8 mouse cellular contexts compared by ENCODE assay signal in genomic region chr9:66275267-66275991, GRCm38 (mm10).
DNase-seq lines count a peak whose midpoint lies in the region; ATAC-seq and TF ChIP-seq lines count a peak whose summit lies in the region.

No protein-coding gene starts in this region.

- DNase-seq in heart, postnatal 14 days = peak; percentile 42 to 55
- peak; percentile 68 for DNase-seq in layer of hippocampus, adult 11-12 months (ENCODE audit: low spot score)
- DNase-seq in retina, embryonic 14.5 days (ENCODE audit: low spot score) = peak; percentile 64
- DNase-seq in T-cell, adult 2 months (ENCODE audit: low spot score) = no peak

- intact Hi-C loops in heart, postnatal 14 days (cut with DNase I) = loop anchor here (5.0 kb wide), 2 partner anchors 58 to 77 kb away; partner anchors contain the start of gene Herc1

- peaks cover 100% of the 10 kb centered on the region for H3K4me1 ChIP-seq in megakaryocyte, embryonic 14.5 days
- peaks cover 8% of the 10 kb centered on the region for H3K4me1 ChIP-seq in embryonic fibroblast, embryonic 13.5 days (ENCODE audit: control insufficient read depth, insufficient read depth, low read length)
- peaks cover 20% of the 10 kb centered on the region for H3K4me1 ChIP-seq in liver, embryonic 15.5 days (replicated peaks)

- no peak overlapping the region for H3K9ac ChIP-seq in liver, embryonic 15.5 days

- no peak for TF ChIP-seq CTCF in embryonic fibroblast, embryonic 13.5 days (IDR thresholded peaks at IDR 0.05; ENCODE audit: borderline replicate concordance, insufficient read depth, low read length)

- no peak; the same call in 1 of the 2 replicates for TF ChIP-seq POLR2A in embryonic fibroblast, embryonic 13.5 days (IDR thresholded peaks at IDR 0.05; ENCODE audit: low read depth, low read length)

- peaks cover 2% of the 10 kb centered on the region for H3K36me3 ChIP-seq in megakaryocyte, embryonic 14.5 days (replicated peaks; ENCODE audit: low read length)
- H3K36me3 ChIP-seq in liver, embryonic 15.5 days (replicated peaks) = peaks cover 9% of the 10 kb centered on the region; the same call in 1 of the 2 replicates

- ATAC-seq in megakaryocyte, adult 5-6 weeks (ENCODE audit: poor library complexity, severe bottlenecking) = no peak
- ATAC-seq in liver, embryonic 15.5 days (ENCODE audit: insufficient read depth) = no peak

- WGBS in liver, embryonic 15.5 days (ENCODE audit: insufficient replicate concordance) = 14% methylated on average over 15 of the region's 15 CpGs

- H3K4me2 ChIP-seq in liver, embryonic 15.5 days = peak overlapping the region; percentile 37

- peak overlapping the region; percentile 74 for H3K4me3 ChIP-seq in megakaryocyte, embryonic 14.5 days (replicated peaks)
- no peak overlapping the region for H3K4me3 ChIP-seq in embryonic fibroblast, embryonic 13.5 days (ENCODE audit: insufficient read depth, low read length)
- H3K4me3 ChIP-seq in liver, embryonic 15.5 days (replicated peaks) = no peak overlapping the region

- H3K27me3 ChIP-seq in megakaryocyte, embryonic 14.5 days (replicated peaks) = no peaks in the 10 kb centered on the region
- H3K27me3 ChIP-seq in liver, embryonic 15.5 days = 0 out of 2 replicates have a peak, but pooled peaks cover 7% of the 10 kb centered on the region

- peak overlapping the region; percentile 73 for H3K27ac ChIP-seq in embryonic fibroblast, embryonic 13.5 days (ENCODE audit: insufficient read depth, low read length)
- H3K27ac ChIP-seq in liver, embryonic 15.5 days (replicated peaks) = no peak overlapping the region

- H3K9me3 ChIP-seq in megakaryocyte, embryonic 14.5 days = no peaks in the 10 kb centered on the region
- H3K9me3 ChIP-seq in liver, embryonic 15.5 days (replicated peaks) = no peaks in the 10 kb centered on the region
